Mouse (Mus musculus) neural tube, embryonic 12.5 days (tissue): ENCODE results near the gene Frmd5. TPM values are rescaled to one million over a fixed set of nuclear protein-coding genes. Genes with fewer than 3 reads are reported as not detected.
"Not testable (repeated sequence)": the region's sequence is repeated elsewhere in the genome, so short reads cannot be mapped to it uniquely, and the experiment has no call there.

ENCODE experiments used
- ATAC-seq: fragments of 200-750 bp; cut with Nextera tagmentation; 2 replicates; pipeline ENCODE4 v1.8.0; 2017; ENCODE audit warnings: low read depth, mild to moderate bottlenecking, moderate TSS enrichment, moderate library complexity; ENCODE audit not compliant: low FRiP score
- H3K27ac ChIP-seq: fragments of 300-500 bp; sonication (generic); 2 replicates; pipeline ENCODE4 v1.5.1; 2016
- H3K27me3 ChIP-seq: fragments of 300-500 bp; sonication (generic); replicated peaks from 2 replicates; pipeline ENCODE4 v1.6.1; 2016; ENCODE audit warnings: mild to moderate bottlenecking
- H3K36me3 ChIP-seq: fragments of 300-500 bp; sonication (generic); 2 replicates; pipeline ENCODE4 v1.6.1; 2016; ENCODE audit warnings: mild to moderate bottlenecking
- H3K4me1 ChIP-seq: fragments of 300-500 bp; sonication (generic); 2 replicates; pipeline ENCODE4 v1.6.1; 2016
- H3K4me2 ChIP-seq: fragments of 300-500 bp; sonication (generic); replicated peaks from 2 replicates; pipeline ENCODE4 v1.6.1; 2016; ENCODE audit warnings: mild to moderate bottlenecking
- H3K4me3 ChIP-seq: fragments of 300-500 bp; sonication (generic); 2 replicates; pipeline ENCODE4 v1.5.1; 2016
- H3K9ac ChIP-seq: fragments of 300-500 bp; sonication (generic); 2 replicates; pipeline ENCODE4 v1.6.1; 2016; ENCODE audit warnings: mild to moderate bottlenecking
- H3K9me3 ChIP-seq: fragments of 300-500 bp; sonication (generic); 2 replicates; pipeline ENCODE4 v1.6.1; 2016; ENCODE audit warnings: mild to moderate bottlenecking
- whole genome bisulfite sequencing: fragments of 180-500 bp; shearing (Covaris S2); methylation state at CpG from one replicate; pipeline ENCODE4 v1.1.7; 2016; 5-methylcytosine and 5-hydroxymethylcytosine counted together
- polyA plus RNA-seq: library from polyadenylated mRNA; unstranded; fragments of >200 nt; fragmentation: Nextera tagmentation; extraction: Ambion mirVana; gene quantifications from 2 replicates; pipeline ENCODE4 v1.2.1, GENCODE M21; 2016

The Frmd5 gene
- polyA plus RNA-seq, 1 experiment from 2014 or later = 29.7 TPM

GRCm38 (mm10) chr2:121518711-121519110 lies 288.2 kb downstream of the Frmd5 start:
- 93% methylated on average over 4 of the region's 4 CpGs for WGBS
- H3K27me3 ChIP-seq, H3K4me2 ChIP-seq, H3K27ac ChIP-seq, H3K9me3 ChIP-seq, H3K4me3 ChIP-seq, H3K4me1 ChIP-seq, H3K9ac ChIP-seq, ATAC-seq: not testable (repeated sequence)
- peaks cover 32% of the 10 kb centered on the region for H3K36me3 ChIP-seq

GRCm38 (mm10) chr2:121518106-121518505 lies 288.8 kb downstream of the Frmd5 start:
- ATAC-seq = no peak
- Histone ChIP-seq H3K36me3 (peaks cover 32% of the 10 kb centered on the region), H3K4me3 (no peak overlapping the region), H3K9me3 (no peaks in the 10 kb centered on the region), H3K4me1 (no peaks in the 10 kb centered on the region), H3K27me3 (no peaks in the 10 kb centered on the region), H3K4me2 (no peak overlapping the region), H3K9ac (no peak overlapping the region), H3K27ac (no peak overlapping the region)
- 93% methylated on average over 5 of the region's 5 CpGs for WGBS

DNA sequence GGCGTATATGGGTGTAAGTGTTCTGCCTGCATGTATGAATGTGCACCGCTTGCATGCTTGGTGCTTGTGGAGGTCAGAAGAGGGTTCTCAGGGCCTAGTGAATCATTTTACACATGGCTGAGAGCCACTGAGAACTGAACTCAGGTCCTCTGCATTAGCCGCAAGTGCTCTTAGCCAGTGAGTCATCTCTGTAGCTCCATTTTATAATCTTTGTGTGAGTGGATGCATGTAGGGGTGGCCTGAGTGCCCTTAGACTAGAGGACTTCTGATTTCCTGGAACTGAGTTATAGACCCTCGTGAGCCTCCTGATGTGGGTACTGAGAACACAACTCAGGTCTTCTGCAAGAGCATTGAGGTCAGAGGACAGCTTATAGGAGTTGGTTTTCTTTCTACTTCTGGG lies 292.7 kb downstream of the Frmd5 start:
- 92% methylated on average over 4 of the region's 4 CpGs for WGBS
- Histone ChIP-seq H3K9ac (no peak overlapping the region), H3K9me3 (no peaks in the 10 kb centered on the region), H3K4me3 (no peak overlapping the region), H3K27ac (no peak overlapping the region), H3K36me3 (peaks cover 34% of the 10 kb centered on the region), H3K4me2 (no peak overlapping the region), H3K4me1 (no peaks in the 10 kb centered on the region), H3K27me3 (no peaks in the 10 kb centered on the region)
- no peak for ATAC-seq

GRCm38 (mm10) chr2:121512991-121513765 lies 293.7 kb downstream of the Frmd5 start:
- peaks cover 30% of the 10 kb centered on the region for H3K36me3 ChIP-seq
- H3K9ac ChIP-seq, H3K4me1 ChIP-seq, H3K4me3 ChIP-seq, H3K4me2 ChIP-seq, H3K27me3 ChIP-seq, H3K27ac ChIP-seq, H3K9me3 ChIP-seq, ATAC-seq: not testable (repeated sequence)
- 97% methylated on average over 5 of the region's 5 CpGs for WGBS

DNA sequence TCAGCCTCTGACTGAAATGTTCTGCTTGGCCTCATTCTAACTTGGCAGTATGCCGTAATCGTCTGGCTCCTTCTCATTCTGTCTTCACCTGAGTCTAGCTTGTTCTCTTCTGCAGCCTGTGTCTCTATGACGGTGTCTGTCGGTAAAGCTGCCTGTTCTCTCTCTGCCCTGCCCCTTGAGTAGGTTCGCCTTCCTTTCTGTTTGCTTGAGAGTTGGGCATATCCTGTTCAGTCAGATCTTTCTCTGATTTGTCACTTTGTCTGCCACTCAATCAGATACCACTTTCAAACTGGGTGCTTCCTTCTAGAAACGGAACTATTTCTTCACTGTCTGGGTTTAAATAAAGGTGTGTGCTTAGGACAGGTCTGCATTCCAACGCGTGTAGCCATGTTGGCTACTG lies 295.5 kb downstream of the Frmd5 start:
- Histone ChIP-seq H3K4me3 (no peak overlapping the region), H3K4me2 (no peak overlapping the region), H3K9ac (no peak overlapping the region), H3K9me3 (no peaks in the 10 kb centered on the region), H3K27ac (no peak overlapping the region), H3K36me3 (peaks cover 20% of the 10 kb centered on the region), H3K4me1 (peaks cover 13% of the 10 kb centered on the region), H3K27me3 (no peaks in the 10 kb centered on the region)
- ATAC-seq = no peak
- WGBS = 95% methylated on average over 8 of the region's 8 CpGs

DNA sequence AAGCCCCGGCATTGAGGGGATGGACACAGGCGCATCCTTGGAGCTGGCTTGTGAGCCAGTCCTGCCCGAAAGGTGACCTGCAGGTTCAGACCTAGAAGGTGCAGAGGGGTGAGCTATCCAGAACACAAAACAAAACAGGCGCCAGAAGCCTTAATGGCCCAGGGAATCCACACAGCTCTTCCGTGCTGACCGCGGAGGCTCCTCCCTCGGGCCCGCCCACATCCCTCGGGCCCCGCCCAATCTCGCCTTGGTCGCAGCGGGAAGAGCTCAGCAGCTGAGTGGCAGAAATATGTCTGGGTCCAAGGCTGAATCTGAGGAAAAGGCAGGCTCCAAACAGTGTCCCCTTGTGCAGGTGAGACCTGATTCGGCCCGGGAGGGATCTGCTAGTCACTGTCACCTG lies 297.3 kb downstream of the Frmd5 start:
- peak overlapping the region; percentile 55 for H3K4me2 ChIP-seq
- ATAC-seq = peak; percentile 63; the same call in 1 of the 2 replicates
- peak overlapping the region; percentile 23 for H3K4me3 ChIP-seq
- 0 out of 2 replicates have a peak overlapping the region, but pooled peaks have one; percentile 48 for H3K9ac ChIP-seq
- H3K27ac ChIP-seq = no peak overlapping the region
- WGBS = 21% methylated on average over 16 of the region's 16 CpGs
- no peaks in the 10 kb centered on the region for H3K9me3 ChIP-seq
- peaks cover 15% of the 10 kb centered on the region for H3K4me1 ChIP-seq
- peaks cover 15% of the 10 kb centered on the region for H3K36me3 ChIP-seq
- H3K27me3 ChIP-seq = no peaks in the 10 kb centered on the region

GRCm38 (mm10) chr2:121507951-121508330 lies 298.9 kb downstream of the Frmd5 start:
- Histone ChIP-seq H3K4me1 (peaks cover 15% of the 10 kb centered on the region), H3K27me3 (no peaks in the 10 kb centered on the region), H3K4me3 (peak overlapping the region; percentile 58), H3K9me3 (no peaks in the 10 kb centered on the region), H3K9ac (no peak overlapping the region), H3K27ac (no peak overlapping the region), H3K4me2 (peak overlapping the region; percentile 74), H3K36me3 (peaks cover 11% of the 10 kb centered on the region)
- no peak for ATAC-seq
- WGBS = 96% methylated on average over 2 of the region's 2 CpGs

DNA sequence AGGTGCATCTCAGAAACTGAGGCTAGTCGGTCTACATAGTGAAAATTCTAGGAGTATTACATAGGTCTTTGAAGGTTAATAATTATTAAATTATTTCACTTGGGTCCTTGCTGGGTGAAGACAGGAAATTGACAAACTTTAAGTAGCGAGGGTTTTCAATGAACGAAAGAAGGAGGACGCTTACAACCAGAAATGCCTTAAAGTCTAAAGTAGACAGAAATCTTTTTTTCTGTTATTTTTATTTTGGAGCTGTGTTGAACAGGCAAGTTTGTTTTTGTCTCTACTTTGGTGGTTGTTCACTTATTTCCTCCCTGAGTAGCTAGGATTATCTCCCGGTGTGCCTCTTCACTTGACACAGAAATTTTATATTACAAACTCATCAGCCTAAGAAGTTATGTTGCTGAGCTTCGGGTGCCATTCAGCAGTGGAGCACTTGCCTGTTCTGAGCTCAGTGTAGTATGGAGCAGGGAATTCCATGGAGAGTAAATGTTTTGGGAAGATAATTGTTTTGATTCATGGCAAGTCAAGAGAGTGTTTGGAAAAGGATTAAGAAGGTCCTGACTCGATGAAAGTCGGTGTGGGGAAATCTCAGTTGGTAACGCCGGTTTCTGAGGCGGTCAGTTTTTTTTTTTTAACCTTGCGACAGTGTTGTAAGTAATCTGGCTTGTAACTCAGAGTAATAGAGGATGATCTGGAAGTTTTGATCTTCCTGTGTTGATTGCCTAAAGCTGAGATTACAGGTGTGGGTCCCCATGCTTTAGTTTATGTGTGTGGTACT lies 299.5 kb downstream of the Frmd5 start:
- Histone ChIP-seq H3K9ac (peak overlapping the region; percentile 68; the same call in 1 of the 2 replicates), H3K4me2 (peak overlapping the region; percentile 74), H3K9me3 (no peaks in the 10 kb centered on the region), H3K36me3 (peaks cover 13% of the 10 kb centered on the region), H3K4me3 (peak overlapping the region; percentile 58), H3K27me3 (no peaks in the 10 kb centered on the region), H3K4me1 (peaks cover 15% of the 10 kb centered on the region), H3K27ac (no peak overlapping the region)
- 35% methylated on average over 12 of the region's 12 CpGs for WGBS
- no peak for ATAC-seq

- H3K4me1 ChIP-seq = peaks cover 15% of the 10 kb centered on the region
- H3K27me3 ChIP-seq, H3K27ac ChIP-seq, H3K36me3 ChIP-seq, H3K9me3 ChIP-seq: not testable (repeated sequence)
- peak within 1 kb of the TSS; percentile 58 for H3K4me3 ChIP-seq
- peak; percentile 83 for ATAC-seq
- H3K4me2 ChIP-seq = peak within 1 kb of the TSS; percentile 74
- H3K9ac ChIP-seq = peak within 1 kb of the TSS; percentile 68
- 5% methylated on average over 42 of the region's 42 CpGs for WGBS
Measured at GRCm38 (mm10) chr2:121505942-121506882, 300.7 kb downstream of the Frmd5 start, which contains the start of the genes Mfap1a and Wdr76. TSS of gene Mfap1a (minus strand) at chr2:121506665. TSS of gene Wdr76 (plus strand) at chr2:121506723.

DNA sequence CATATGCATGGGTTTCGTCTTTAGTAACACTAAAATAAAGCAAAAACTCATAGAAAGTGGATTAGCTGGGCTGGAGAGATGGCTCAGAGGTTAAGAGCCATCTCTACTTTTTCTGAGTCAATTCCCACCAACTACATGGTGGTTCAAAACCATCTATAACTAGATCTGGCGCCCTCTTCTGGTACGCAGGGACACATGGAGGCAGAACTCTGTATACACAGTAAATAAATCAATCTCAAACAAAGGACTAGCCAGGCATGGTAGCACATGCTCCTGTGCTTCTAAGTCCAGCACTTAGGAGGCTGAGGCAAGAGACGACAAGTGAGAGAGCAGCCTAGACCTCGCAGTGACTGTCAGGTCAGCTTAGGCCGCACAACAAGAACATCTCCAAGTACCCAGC lies 305.3 kb downstream of the Frmd5 start:
- not testable (repeated sequence) for H3K4me1 ChIP-seq, H3K27me3 ChIP-seq, H3K4me2 ChIP-seq, H3K9me3 ChIP-seq, ATAC-seq, H3K27ac ChIP-seq, H3K4me3 ChIP-seq, H3K9ac ChIP-seq, H3K36me3 ChIP-seq
- 80% methylated on average over 3 of the region's 6 CpGs for WGBS
